Mouse (Mus musculus) heart, postnatal 0 days (tissue): ENCODE results near the gene Sept9. TPM values are rescaled to one million over a fixed set of nuclear protein-coding genes. Genes with fewer than 3 reads are reported as not detected.

Source experiments
- ATAC-seq: fragments of 200-750 bp; cut with Nextera tagmentation; 2 replicates; pipeline ENCODE4 v1.8.0; 2017; ENCODE audit warnings: low read depth, moderate number of reproducible peaks, moderate library complexity; ENCODE audit not compliant: insufficient read depth
- DNase-seq: peaks from one replicate; pipeline ENCODE4 v3.0.0-alpha.2; 2016; ENCODE audit warnings: low spot score
- H3K27ac ChIP-seq: fragments of 300-500 bp; sonication (generic); 2 replicates; pipeline ENCODE4 v1.5.1; 2014; ENCODE audit warnings: low read depth, mild to moderate bottlenecking
- H3K27me3 ChIP-seq: fragments of 300-500 bp; sonication (generic); 2 replicates; pipeline ENCODE4 v1.6.1; 2014; ENCODE audit warnings: low read length, mixed read lengths; ENCODE audit not compliant: control insufficient read depth, insufficient read depth
- H3K36me3 ChIP-seq: fragments of 300-500 bp; sonication (generic); replicated peaks from 2 replicates; pipeline ENCODE4 v1.6.1; 2014; ENCODE audit warnings: low read length, mixed read lengths; ENCODE audit not compliant: control insufficient read depth, insufficient read depth
- H3K4me1 ChIP-seq: fragments of 300-500 bp; sonication (generic); 2 replicates; pipeline ENCODE4 v1.6.1; 2014; ENCODE audit warnings: antibody characterized with exemption; ENCODE audit not compliant: control insufficient read depth, insufficient read depth
- H3K4me2 ChIP-seq: fragments of 300-500 bp; sonication (generic); 2 replicates; pipeline ENCODE4 v1.6.1; 2014; ENCODE audit warnings: low read depth, mild to moderate bottlenecking, low read length, moderate library complexity
- H3K4me3 ChIP-seq: fragments of 300-500 bp; sonication (generic); 2 replicates; pipeline ENCODE4 v1.5.1; 2014; ENCODE audit warnings: low read depth, low read length
- H3K9ac ChIP-seq: fragments of 300-500 bp; sonication (generic); replicated peaks from 2 replicates; pipeline ENCODE4 v1.6.1; 2014; ENCODE audit warnings: low read depth, low read length, mixed read lengths
- H3K9me3 ChIP-seq: fragments of 300-500 bp; sonication (generic); replicated peaks from 2 replicates; pipeline ENCODE4 v1.6.1; 2016; ENCODE audit warnings: low read length; ENCODE audit not compliant: control insufficient read depth
- CTCF ChIP-seq: IDR thresholded peaks from 2 replicates; pipeline ENCODE4 v1.5.1; 2016; ENCODE audit warnings: antibody characterized with exemption, control low read depth, low read depth
- EP300 ChIP-seq: IDR thresholded peaks from 2 replicates; pipeline ENCODE4 v1.6.1; 2016; ENCODE audit warnings: antibody characterized with exemption, low read depth
- WGBS: fragments of 180-500 bp; shearing (Covaris S2); extraction: QIAGEN DNeasy Blood & Tissue Kit; methylation state at CpG from one replicate; pipeline ENCODE4 v1.1.7; 2014; 5-methylcytosine and 5-hydroxymethylcytosine counted together
- polyA plus RNA-seq: library from polyadenylated mRNA; unstranded; fragments of >200 nt; fragmentation: Nextera tagmentation; extraction: Ambion mirVana; gene quantifications from 2 replicates; pipeline ENCODE4 v1.2.1, GENCODE M21; 2015
- total RNA-seq: library from RNA; depleted of rRNA; stranded (reverse); fragments of >200 nt; gene quantifications from 2 replicates; pipeline ENCODE4 v1.2.3, GENCODE M21; 2014; ENCODE audit warnings: low replicate concordance

Sept9 gene
- total and polyA plus RNA-seq, 2 experiments from 2014 or later = 31.6 to 64.2 TPM

DNA sequence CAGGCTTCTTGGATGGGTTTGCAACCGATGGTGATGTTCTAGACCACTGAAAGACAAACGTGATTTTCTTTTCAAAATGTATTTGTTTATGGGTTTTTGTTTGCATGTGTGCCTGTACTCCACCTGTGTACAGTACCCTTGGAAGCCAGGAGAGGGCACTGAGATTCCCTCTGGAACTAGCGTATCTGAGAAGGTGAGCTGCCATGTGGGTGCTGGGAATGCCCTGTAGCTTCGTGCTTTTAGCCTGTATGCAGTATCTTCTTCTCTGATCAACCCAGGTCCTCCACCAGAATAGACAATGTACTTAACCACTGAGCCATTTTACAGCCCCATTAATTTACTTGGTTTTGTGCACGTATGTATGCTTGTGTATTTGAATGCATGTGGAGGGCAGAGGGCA lies 15.6 kb upstream of the Sept9 start:
- no peak overlapping the region for H3K4me2 ChIP-seq
- no peaks in the 10 kb centered on the region for H3K36me3 ChIP-seq
- no peaks in the 10 kb centered on the region for H3K27me3 ChIP-seq
- peaks cover 8% of the 10 kb centered on the region for H3K9me3 ChIP-seq
- H3K4me3 ChIP-seq = no peak overlapping the region
- ATAC-seq = no peak
- WGBS = 79% methylated on average over 5 of the region's 5 CpGs
- no peaks in the 10 kb centered on the region for H3K4me1 ChIP-seq
- H3K9ac ChIP-seq = no peak overlapping the region
- TF ChIP-seq EP300 (no peak), CTCF (no peak)
- no peak for DNase-seq
- no peak overlapping the region for H3K27ac ChIP-seq

- no peak for TF ChIP-seq CTCF
- no peak for TF ChIP-seq EP300
- H3K9ac ChIP-seq = no peak overlapping the region
- H3K27me3 ChIP-seq = no peaks in the 10 kb centered on the region
- no peaks in the 10 kb centered on the region for H3K4me1 ChIP-seq
- DNase-seq = no peak
- WGBS = 65% methylated on average over 21 of the region's 21 CpGs
- ATAC-seq = no peak
- peaks cover 8% of the 10 kb centered on the region for H3K9me3 ChIP-seq
- no peaks in the 10 kb centered on the region for H3K36me3 ChIP-seq
- no peak overlapping the region for H3K4me3 ChIP-seq
- H3K27ac ChIP-seq = no peak overlapping the region
- no peak overlapping the region for H3K4me2 ChIP-seq
Observed at GRCm38 (mm10) chr11:117185076-117185933, 14.2 kb upstream of the Sept9 start.

DNA sequence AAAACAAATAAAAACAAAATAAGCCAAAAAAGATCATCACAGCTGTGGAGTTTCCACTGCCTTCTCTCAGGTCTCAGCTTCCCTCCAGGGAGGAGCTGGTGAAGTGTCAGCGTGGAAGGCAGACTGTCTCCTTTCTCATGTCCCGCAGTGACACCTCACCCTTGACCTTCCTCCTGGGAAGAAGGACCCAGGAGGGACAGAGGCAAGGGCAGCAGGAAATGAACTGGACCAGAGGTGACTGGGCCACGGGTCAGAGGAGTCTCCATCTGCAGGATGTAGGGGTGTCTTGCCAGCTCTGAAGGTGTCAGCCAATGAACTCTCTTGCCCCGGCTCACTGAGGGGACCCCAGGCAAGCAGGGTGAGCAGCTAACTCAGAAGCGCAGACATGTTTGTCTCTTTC lies 7.9 kb upstream of the Sept9 start:
- no peak for ATAC-seq
- H3K4me2 ChIP-seq = no peak overlapping the region
- TF ChIP-seq CTCF = no peak
- no peak for TF ChIP-seq EP300
- H3K27me3 ChIP-seq = 0 out of 2 replicates have a peak, but pooled peaks cover 5% of the 10 kb centered on the region
- DNase-seq = no peak
- H3K27ac ChIP-seq = no peak overlapping the region
- WGBS = 67% methylated on average over 5 of the region's 5 CpGs
- H3K4me3 ChIP-seq = no peak overlapping the region
- no peaks in the 10 kb centered on the region for H3K9me3 ChIP-seq
- H3K4me1 ChIP-seq = no peaks in the 10 kb centered on the region
- no peaks in the 10 kb centered on the region for H3K36me3 ChIP-seq
- H3K9ac ChIP-seq = no peak overlapping the region

DNA sequence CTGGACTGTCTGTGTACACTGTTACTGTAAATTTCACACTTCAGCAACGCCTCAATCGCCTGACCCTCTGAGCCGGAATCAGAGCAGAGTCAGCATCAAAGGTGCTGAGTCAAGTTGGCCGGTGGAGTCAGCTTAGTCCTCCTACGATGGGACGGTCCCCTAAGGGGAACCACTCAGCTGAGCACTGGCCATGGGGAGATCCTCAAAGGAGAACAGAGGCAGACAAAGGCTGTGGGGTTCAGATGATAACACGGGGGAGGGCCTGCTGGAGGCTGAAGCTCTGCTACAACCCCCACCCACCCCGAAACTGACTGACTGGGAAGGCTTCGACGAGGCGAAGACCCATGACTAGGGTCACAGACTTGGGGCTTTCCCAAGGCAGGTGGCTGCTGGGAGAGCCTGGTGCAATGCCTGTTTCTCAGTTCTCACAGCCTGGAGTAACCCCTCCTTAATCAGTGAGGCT lies 5.0 kb upstream of the Sept9 start:
- ATAC-seq (no peak), DNase-seq (no peak)
- no peak overlapping the region for H3K4me3 ChIP-seq
- peaks cover 19% of the 10 kb centered on the region for H3K27me3 ChIP-seq
- H3K4me1 ChIP-seq = peaks cover 2% of the 10 kb centered on the region
- 64% methylated on average over 11 of the region's 11 CpGs for WGBS
- no peaks in the 10 kb centered on the region for H3K9me3 ChIP-seq
- no peak overlapping the region for H3K27ac ChIP-seq
- H3K36me3 ChIP-seq = no peaks in the 10 kb centered on the region
- no peak for TF ChIP-seq CTCF
- TF ChIP-seq EP300 = no peak
- H3K9ac ChIP-seq = no peak overlapping the region
- H3K4me2 ChIP-seq = no peak overlapping the region

DNA sequence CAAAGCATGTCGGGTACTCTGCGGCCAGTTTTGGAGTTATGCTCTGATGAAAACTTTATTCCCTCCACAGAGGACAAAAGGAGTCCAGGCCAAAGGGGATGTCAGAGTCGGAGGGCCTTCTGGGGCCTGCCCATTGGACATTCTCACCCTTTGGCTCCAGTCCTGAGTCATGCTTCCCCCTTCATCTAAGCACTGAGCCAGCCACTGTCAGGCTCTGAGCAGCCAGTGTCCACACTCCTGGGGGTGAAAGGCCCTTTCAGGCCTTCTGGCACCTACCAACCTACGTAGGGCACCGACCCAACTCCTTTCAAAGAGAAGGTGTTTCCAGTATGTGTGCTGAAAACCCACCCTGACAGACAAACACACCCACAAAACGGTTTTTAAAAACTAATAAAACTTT lies 3.8 kb upstream of the Sept9 start:
- Histone ChIP-seq H3K4me3 (no peak overlapping the region), H3K27me3 (peaks cover 27% of the 10 kb centered on the region), H3K9ac (no peak overlapping the region), H3K36me3 (no peaks in the 10 kb centered on the region), H3K9me3 (no peaks in the 10 kb centered on the region), H3K4me1 (peaks cover 8% of the 10 kb centered on the region), H3K4me2 (no peak overlapping the region), H3K27ac (no peak overlapping the region)
- TF ChIP-seq CTCF = no peak
- TF ChIP-seq EP300 = no peak
- ATAC-seq = no peak
- 83% methylated on average over 6 of the region's 6 CpGs for WGBS
- DNase-seq = no peak

DNA sequence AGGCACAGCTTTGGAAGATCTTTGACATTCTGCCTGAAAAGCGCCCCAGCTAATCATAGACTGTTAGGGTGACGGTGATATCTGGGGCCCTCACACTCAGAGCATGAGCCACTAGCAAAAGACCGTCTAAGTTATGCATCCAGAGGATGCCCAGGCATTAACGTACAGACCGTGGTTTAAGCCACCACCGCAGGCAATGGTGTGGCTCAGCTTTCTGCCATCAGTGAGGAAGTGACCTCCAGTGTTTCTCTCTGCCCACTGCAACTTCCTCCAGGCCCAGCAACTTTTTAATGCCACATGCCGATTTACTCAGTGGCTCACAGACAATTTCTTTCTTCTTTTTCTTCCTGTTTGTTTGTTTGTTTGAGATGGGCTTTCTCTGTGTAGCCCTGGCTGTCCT lies 2.8 kb upstream of the Sept9 start:
- Histone ChIP-seq H3K4me1 (peaks cover 8% of the 10 kb centered on the region), H3K36me3 (no peaks in the 10 kb centered on the region), H3K4me2 (no peak overlapping the region), H3K4me3 (no peak overlapping the region), H3K27me3 (peaks cover 37% of the 10 kb centered on the region), H3K27ac (no peak overlapping the region), H3K9ac (no peak overlapping the region), H3K9me3 (no peaks in the 10 kb centered on the region)
- no peak for DNase-seq
- ATAC-seq = no peak
- TF ChIP-seq EP300 (no peak), CTCF (no peak)
- 83% methylated on average over 7 of the region's 7 CpGs for WGBS
